Comparison of ENCODE assay signal across 14 mouse cellular contexts in the genomic region with DNA sequence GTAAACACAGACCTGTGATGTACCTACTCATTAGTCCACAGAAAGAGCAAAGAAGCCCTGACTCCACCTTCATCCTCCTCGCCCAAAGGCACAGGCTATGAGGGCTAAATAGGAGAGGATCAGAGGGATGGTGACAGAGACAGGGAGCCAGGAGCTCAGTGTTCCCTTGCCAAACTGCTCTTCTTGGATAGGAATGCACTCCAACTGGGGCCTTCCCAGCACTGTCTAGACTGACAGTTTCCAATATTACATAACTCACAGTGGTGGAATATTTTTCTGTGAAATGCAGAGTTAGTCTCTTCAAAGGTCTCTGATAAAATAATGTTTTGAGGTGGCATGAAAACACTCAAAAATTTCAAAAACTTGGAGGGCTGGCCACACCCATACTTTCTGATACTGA.
"Had no signal": no experiment of that assay in that cellular context is flagged by ENCODE, and none has a peak within 500 bp of the region (broad histone marks: within the 10 kb centered on the region; RNA-seq: fewer than 3 reads in every experiment).

No protein-coding gene starts in this region.

- H3K9ac ChIP-seq: intestine, embryonic 15.5 days; liver, embryonic 12.5 days; midbrain, embryonic 15.5 days; neural tube, embryonic 12.5 days had no signal

- ATAC-seq: liver, embryonic 12.5 days; midbrain, embryonic 15.5 days had no signal

- H3K4me3 ChIP-seq: intestine, embryonic 15.5 days; left cerebral cortex, adult 2 months; limb, embryonic 10.5 days; liver, embryonic 12.5 days; megakaryocyte, embryonic 14.5 days; midbrain, embryonic 15.5 days; neural tube, embryonic 12.5 days had no signal

- H3K9me3 ChIP-seq: intestine, embryonic 15.5 days; limb, embryonic 10.5 days; liver, embryonic 12.5 days; megakaryocyte, embryonic 14.5 days; midbrain, embryonic 15.5 days; neural tube, embryonic 12.5 days had no signal

- H3K27me3 ChIP-seq: intestine, embryonic 15.5 days; midbrain, embryonic 15.5 days; neural tube, embryonic 12.5 days had no signal

- H3K4me2 ChIP-seq: intestine, embryonic 15.5 days; liver, embryonic 12.5 days; midbrain, embryonic 11.5 days; midbrain, embryonic 15.5 days; neural tube, embryonic 12.5 days had no signal

- H3K36me3 ChIP-seq: intestine, embryonic 15.5 days; limb, embryonic 10.5 days; liver, embryonic 12.5 days; midbrain, embryonic 15.5 days; neural tube, embryonic 12.5 days had no signal

- H3K4me1 ChIP-seq: midbrain, embryonic 15.5 days had no signal

- H3K27ac ChIP-seq: left cerebral cortex, adult 2 months; limb, embryonic 10.5 days; liver, embryonic 12.5 days; macrophage; midbrain, embryonic 15.5 days; neural tube, embryonic 12.5 days had no signal

- DNase-seq: kidney, adult 2 months; kidney, postnatal 25 days; retina, postnatal 1 day; right cerebral cortex, postnatal 4 days; thymus, postnatal 36 days had no signal
